Mouse (Mus musculus) frontal cortex, postnatal 25 days (tissue): ENCODE results near the gene Pam.
A peak's percentile ranks its signal among the peaks of the same experiment; 100 is the strongest.

Experiments used
- DNase-seq, 2 experiments: peaks; one replicate each; pipeline ENCODE4 v3.0.0; 2022; ENCODE audit warnings: low spot score in 2 of 2

Pam gene

GRCm38 (mm10) chr1:98095246-98095990 lies at the start of gene Pam:
Gene Pam, minus strand, starts transcription at chr1:98095646.
- peak; percentile 48 to 55 for DNase-seq

GRCm38 (mm10) chr1:98144845-98145244 lies 49.4 kb upstream of the Pam start:
- DNase-seq, result no peak

DNA sequence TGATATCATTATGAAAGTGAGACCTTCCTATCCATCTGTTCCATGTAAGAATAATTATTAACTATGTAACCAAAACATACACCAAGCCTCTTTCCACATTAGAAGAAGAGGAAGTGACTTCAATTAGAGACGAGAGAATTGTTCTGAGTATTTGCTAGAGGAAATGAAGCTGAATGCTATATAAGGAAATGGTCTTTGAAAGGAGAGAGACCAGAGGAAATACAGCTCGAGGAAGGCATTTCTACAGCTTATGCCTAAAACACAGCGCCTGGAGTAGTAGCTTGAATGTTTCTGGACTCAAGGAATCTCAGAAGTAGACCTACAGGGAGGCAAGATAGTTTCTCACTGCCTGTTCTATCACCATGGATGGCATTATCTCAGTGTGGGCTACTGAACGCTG lies 35.8 kb upstream of the Pam start:
- DNase-seq, result no peak

DNA sequence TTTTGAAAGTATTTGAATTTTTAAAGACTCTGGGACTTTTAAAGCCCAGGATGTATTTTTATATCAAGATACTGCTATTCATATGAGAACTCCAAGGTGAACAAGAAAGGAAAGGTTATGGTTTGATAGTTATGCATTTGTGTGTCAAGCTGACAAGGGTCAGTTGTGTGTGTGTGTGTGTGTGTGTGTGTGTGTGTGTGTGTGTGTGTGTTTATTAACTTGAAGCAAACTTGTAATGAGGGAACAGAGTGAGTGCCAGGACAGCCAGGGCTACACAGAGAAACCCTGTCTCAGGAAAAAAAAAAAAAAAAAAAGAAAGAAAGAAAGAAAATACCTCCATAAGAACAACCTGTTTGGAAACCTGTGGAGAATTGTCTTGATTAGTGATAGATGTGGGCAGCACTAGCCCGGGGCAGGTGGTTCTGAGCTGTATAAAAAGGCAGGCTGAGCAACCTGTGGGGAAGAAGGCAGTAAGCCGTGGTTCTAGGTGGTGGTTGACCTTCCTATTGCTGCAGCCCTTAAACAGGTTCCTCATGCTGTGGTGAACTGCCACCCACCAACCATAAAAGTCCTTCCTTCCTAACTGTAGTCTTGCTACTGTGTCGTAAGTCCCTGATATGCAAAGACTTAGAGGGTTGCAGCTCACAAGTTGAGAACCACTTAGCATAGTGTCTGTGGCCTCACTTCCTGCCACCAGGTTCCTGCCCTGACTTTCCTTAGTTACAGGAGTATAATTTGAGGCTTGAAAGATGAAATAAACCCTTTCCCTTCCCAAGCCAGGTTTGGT lies 34.3 kb upstream of the Pam start:
- DNase-seq, result no peak

DNA sequence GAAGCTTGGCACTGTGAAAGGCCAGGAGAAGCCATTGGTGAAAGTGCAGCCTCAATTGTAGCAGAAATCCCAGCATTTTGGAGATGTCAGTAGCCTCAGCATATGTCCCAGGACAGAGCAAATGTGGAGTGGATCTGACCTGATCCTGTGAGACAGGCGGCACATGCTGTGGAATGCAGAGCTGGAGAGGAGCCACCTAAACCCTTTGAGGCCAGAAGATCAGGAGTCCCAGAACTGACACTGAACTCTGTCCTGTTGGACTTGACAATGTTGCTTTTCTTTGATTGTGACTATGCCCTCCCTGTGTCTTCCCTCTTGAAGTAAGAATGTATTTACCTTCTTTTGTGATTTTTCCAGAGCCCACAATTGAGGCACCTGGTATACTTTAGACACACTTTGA lies 33.7 kb upstream of the Pam start:
- no peak for DNase-seq

- no peak for DNase-seq
These were observed 33.1 kb upstream of the Pam start for GRCm38 (mm10) chr1:98128338-98129096.

DNA sequence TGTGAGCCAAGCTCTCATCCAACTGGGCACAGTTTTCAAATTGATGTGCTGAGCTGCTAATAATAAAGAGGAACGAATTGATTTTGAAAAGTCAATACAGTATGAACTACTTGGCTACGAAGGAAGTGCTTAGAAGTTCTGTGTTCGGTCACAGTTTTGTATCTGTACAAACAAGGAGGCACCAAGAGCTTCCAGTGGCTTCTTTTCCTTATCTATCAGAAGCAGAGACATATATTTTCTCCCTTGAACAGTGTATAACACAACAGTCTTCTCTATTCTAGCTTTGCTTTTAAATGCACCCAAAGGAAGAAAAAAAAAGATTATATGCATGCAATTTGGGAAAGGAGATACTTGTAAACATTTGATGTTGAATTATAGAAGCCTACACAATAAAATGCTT lies 30.8 kb upstream of the Pam start:
- no peak for DNase-seq

- DNase-seq, result no peak
These were observed 29.3 kb upstream of the Pam start for GRCm38 (mm10) chr1:98124727-98125126.

- DNase-seq, result no peak
These were observed 24.1 kb upstream of the Pam start for GRCm38 (mm10) chr1:98119595-98119994.

DNA sequence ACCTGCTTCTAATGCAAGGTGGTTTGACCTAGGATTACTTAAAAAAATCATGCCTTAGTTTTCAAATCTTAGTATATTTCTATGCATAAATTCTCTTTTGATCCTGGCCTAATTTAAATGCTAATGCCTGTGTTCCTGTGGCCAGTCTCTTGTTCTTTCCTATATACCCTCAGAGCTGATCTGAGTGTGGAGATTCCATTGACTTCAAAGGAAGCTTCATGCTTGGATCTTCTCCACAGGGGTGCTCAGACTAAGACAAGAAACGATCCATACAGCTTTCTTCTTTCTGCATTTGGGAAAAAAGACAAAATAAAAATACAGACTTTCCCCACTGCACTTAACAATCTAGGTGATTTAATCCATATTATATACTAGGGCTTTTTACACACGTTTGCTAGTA lies 12.2 kb upstream of the Pam start:
- no peak for DNase-seq

DNA sequence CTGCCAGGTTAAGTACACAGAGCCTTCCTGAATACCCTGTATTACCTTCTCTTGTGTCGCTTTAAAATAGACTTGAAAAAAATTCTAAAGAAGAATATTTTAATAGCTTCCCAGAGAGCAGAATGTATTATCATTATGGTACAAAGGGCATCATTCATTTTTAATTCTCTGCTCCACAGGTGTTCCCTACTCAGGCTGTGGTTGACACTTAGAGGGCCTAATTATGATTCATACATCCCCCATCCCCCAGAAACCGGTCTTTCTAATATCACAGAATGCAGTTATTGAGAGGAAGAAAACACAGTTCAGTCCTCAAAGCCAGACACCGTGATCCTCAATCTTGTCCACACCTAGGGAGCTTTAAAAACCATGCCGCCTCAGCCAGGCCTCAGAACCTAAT lies 4.0 kb upstream of the Pam start:
- DNase-seq, result no peak

- DNase-seq, result no peak
These were observed 2.7 kb upstream of the Pam start for GRCm38 (mm10) chr1:98097957-98098729.

- no peak for DNase-seq
These were observed 1.0 kb upstream of the Pam start for GRCm38 (mm10) chr1:98096396-98096935.

DNA sequence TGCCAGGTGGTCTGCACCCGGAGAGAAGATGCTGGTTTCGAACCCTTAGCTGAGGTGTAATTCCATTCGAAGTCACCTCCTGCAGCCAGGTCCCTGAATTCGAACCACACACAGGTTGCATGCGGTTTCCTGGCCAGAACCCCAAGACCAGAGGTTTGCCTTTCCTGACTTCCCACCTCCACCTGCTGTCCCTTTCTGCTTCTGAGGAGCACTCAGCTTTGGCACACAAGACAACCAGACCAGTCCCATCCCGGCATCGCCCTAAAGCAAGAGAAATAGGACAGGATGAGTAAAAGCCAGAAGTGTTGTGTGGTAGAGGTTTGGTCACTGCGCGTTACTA lies 515 bp upstream of the Pam start:
- DNase-seq, result no peak

DNA sequence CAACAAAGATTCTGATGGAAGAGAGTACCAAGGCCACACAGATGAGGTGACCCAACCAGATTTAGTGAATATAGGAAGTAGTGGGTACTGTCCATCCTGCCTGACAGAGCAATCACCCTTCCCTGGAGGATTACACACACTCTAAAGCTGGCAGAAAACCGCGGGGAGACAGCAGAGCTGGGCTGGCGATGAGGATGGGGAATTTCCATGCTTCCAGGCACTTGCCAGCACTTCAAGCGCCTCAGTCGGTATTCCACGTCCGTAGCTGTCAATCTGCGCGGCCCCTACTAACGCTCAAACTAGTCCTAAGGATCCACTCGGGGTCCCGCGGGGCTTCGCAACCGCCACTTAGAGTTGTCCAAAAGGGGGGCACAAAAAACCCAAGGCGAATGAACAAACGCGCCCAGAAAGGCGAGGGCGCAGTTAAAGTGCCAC lies 618 bp downstream of the Pam start:
- DNase-seq, result peak in 1 of 2 experiments; percentile 22

- no peak for DNase-seq
These were observed 6.0 kb downstream of the Pam start for GRCm38 (mm10) chr1:98089336-98089975.

- DNase-seq, result no peak
These were observed 9.0 kb downstream of the Pam start for GRCm38 (mm10) chr1:98086456-98086855.

DNA sequence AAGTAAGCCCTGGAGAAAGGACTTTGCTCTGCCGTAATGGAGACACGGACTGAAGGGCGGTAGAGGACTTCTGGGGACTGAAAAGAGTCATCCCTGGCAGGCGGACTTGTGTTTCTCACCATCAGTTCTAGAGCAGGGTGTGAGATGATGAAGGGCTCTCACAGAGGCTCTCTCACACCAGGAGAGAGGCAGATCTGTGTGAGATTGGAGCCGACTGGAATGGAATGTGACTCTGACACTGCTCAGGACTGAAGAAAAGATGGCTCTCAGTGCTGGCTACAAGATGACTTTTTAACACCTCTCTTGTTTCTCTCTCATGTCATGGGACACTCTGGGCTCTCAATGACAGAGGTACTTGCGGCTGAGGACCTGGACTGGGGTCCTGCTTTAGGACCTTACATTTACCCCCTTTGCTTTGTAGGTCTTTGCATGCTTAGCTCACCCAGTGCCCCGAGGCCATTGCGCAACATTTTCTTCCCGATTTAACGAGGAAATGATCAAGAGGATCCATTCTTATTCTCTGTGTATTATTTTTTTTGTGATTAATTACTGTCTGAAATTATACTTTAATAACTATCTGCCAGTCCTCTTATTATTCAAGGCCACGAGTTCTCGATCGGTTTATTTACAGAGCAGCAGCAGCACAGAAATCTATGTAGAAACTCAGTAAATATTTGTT lies 10.7 kb downstream of the Pam start:
- no peak for DNase-seq

DNA sequence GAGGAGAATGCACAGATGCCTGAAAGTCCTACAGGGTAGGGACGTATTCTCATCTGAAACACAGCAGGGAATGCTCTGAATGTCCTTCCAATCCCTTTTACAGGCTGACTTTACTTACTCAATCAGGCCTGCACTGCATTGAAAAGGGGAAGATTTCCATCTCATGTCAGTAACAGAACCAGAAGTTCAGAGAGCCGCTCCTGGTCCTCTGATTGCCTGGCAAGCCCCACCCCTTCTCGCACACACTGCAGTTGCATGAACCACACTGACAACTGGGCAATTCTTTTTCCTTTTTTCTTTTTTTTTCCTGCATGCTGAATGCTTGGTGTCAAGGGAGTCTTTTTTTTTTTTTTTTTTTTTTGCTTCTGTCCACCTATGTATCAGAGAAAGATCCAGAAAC lies 11.9 kb downstream of the Pam start:
- DNase-seq, result no peak

DNA sequence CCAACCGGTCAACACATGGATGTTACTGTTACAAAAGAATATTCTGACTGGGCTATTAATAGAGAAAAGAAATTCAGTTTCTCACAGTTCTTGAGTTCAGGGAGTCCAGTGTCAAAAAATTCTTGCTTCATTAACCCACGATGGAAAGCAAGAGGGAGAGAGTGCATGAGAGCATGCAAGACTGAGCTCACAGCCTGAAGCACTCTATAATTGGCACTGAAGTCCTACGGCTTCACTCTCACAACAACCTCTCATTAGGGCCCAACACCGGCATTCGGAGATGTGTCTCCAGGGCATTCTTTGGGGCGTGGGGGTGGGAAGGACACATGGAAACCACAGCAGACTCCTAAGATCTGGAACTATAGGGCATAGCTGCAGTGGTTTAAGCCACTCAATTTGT lies 12.5 kb downstream of the Pam start:
- DNase-seq, result no peak

GRCm38 (mm10) chr1:98080431-98080830 lies 15.0 kb downstream of the Pam start:
- DNase-seq, result no peak
